Mouse (Mus musculus) Patski (cell line): Measurements from ENCODE around the gene Tcf7l2. TPM values are rescaled to one million over a fixed set of nuclear protein-coding genes. Genes with fewer than 3 reads are reported as not detected.

ENCODE experiments used
- ATAC-seq: fragments of 100-300 bp; one replicate; pipeline ENCODE4 v1.8.0; 2021
- CTCF ChIA-PET: fragments of 350-600 bp; sonication (Branson Sonifier 250); formaldehyde crosslinking; loops from one replicate; lab custom pipeline; 2022; ENCODE audit warnings: inconsistent platforms; lab: Charles Lee
- POLR2A ChIA-PET: fragments of 350-600 bp; sonication (Branson Sonifier 250); formaldehyde crosslinking; loops from one replicate; lab custom pipeline; 2022; ENCODE audit warnings: antibody characterized with exemption, inconsistent platforms; lab: Charles Lee
- DNase-seq: peaks from one replicate; pipeline ENCODE4 v3.0.0-alpha.2; 2011; ENCODE audit warnings: low read depth, low spot score
- H3K27me3 ChIP-seq: fragments of 371-371 bp; one replicate; pipeline ENCODE4 v1.5.1; 2021
- CTCF ChIP-seq: fragments of 100-300 bp; IDR thresholded peaks from one replicate; pipeline ENCODE4 v1.5.1; 2021
- in situ Hi-C: fragments of 300-500 bp; cut with MboI; formaldehyde crosslinking; loops from 3 replicates; pipeline ENCODE4 v1.11.1; 2018; ENCODE audit warnings: low pct_unique_long_range_greater_than_20kb, mixed read lengths
- polyA plus RNA-seq: library from polyadenylated mRNA; unstranded; gene quantifications from one replicate; pipeline ENCODE4 v1.2.3, GENCODE M21; 2021

Tcf7l2 gene
- polyA plus RNA-seq, 1 experiment from 2014 or later: 22.1 TPM

DNA sequence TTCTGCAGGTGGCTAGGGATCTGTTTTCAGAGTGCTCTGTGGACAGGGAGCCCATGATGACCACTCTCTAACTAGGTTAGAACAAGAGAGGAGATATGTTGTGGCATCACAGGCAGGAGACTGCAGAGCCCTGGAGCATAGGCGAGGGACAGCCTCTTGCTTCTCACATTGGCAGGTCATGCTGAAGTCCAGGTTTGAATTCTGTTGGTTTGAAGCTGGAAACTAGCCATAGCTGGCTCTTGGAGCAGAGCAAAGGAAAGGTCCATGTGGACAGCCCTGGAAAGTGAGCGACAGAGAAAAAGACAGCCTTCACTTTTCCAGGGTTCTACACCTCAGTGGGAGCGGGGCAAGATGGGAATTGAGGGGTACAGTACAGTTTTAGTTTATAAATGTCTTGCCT is 20.6 kb downstream of the Tcf7l2 start:
- ATAC-seq: no peak
- no peak for DNase-seq
- in situ Hi-C loops: no loop called here
- CTCF ChIA-PET: interaction anchor here (0.8 kb wide), 1 partner anchor 117 kb away, joined by 3 read pairs; no protein-coding TSS in a partner anchor
- H3K27me3 ChIP-seq: no peaks in the 10 kb centered on the region
- POLR2A ChIA-PET: no interaction called here
- TF ChIP-seq CTCF: no peak

DNA sequence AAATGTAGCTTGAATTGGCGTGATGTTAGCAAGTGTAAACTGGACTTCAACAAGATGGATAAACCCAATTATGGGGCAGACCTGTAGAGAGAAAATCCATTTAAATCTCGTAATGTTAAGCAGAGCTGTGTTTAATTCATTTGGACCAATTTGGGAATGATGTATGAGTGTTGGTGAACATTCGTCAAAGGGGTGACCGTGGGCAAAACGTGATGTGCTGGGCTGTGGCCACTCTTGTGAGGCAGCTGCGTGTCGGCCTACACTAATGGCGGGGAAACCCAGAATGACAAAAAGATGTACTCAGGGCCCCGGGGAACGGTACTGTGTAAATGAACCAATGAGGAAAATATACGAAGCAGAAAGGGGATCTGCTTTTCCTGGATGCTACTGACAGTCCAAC is 24.2 kb downstream of the Tcf7l2 start:
- ChIA-PET CTCF (interaction anchor here (1.5 kb wide), 1 partner anchor 10 kb away, joined by 6 read pairs; no protein-coding TSS in a partner anchor), POLR2A (no interaction called here)
- no peak for TF ChIP-seq CTCF
- H3K27me3 ChIP-seq: no peaks in the 10 kb centered on the region
- no peak for DNase-seq
- ATAC-seq: no peak
- in situ Hi-C loops: no loop called here

DNA sequence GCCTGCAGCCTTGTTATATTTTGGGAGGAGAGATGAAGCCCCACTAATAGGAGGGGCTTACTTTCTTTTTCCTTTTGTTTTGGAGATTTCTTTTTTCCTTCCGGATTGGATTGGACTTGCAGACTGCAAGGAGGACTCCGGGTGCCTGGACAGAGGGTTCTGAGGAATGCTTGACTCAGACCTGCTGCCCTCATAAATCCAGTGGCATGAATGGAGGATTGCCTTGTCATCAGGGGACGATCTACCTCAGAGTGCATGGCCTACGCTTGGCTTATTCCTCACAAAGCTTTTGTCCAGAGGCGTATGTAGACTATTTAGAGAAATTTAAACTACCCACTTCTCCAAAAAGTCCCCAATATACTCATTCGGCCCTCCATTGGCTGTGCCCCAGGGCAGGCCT is 25.5 kb downstream of the Tcf7l2 start:
- no peaks in the 10 kb centered on the region for H3K27me3 ChIP-seq
- ChIA-PET POLR2A (interaction anchor here (1.7 kb wide), 1 partner anchor 25 kb away, joined by 15 read pairs; the partner anchor contains the start of gene Tcf7l2), CTCF (interaction anchor here (1.3 to 1.4 kb wide), 3 partner anchors 8 to 70 kb away, joined by 3 read pairs; no protein-coding TSS in a partner anchor)
- ATAC-seq (peak; percentile 41), DNase-seq (no peak)
- TF ChIP-seq CTCF: no peak
- in situ Hi-C loops: no loop called here

DNA sequence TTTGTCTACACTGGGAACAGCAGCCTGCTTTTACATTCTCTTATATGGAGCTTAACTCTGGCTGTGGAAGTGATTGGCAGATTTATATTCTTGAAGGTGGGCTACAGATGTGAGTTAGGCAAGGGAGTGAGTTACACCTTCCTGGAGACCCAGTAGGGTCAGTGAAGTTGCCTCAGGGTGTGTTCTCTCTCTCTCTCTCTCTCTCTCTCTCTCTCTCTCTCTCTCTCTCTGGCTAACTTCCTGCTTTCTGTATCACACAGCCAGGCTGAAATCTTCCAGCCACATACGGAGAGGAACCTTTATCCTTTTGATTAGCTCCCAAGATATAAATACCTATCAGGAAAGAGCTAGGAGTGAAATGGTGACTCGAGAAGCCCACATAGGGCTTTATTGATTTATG is 26.0 kb downstream of the Tcf7l2 start:
- CTCF ChIA-PET: interaction anchor here (1.3 to 1.4 kb wide), 4 partner anchors 9 to 434 kb away, joined by 3 read pairs; no protein-coding TSS in a partner anchor
- DNase-seq (no peak), ATAC-seq (no peak)
- H3K27me3 ChIP-seq: no peaks in the 10 kb centered on the region
- no peak for TF ChIP-seq CTCF
- POLR2A ChIA-PET: interaction anchor here (1.1 to 1.7 kb wide), 2 partner anchors 23 to 25 kb away, joined by 6 to 15 read pairs; partner anchors contain the start of gene Tcf7l2
- in situ Hi-C loops: no loop called here

DNA sequence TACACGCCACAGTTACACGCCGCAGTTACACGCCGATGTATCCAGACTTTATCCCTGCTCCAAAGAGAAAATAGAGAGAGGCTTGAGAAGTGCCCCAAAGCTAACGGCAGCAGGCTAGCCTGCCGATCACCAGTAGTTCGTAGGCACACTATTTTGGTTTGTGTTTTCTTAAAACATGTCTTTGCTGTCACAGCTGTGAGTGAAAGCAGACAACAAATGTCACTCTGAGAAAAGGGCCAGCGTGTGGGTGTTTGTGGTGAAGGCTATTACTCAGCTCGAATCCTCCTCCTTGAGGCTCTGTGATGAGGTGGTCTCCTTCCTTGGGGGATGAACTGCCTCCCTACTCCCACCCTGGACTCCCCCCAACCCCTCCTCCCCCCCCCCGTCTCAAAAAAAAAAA is 26.6 kb downstream of the Tcf7l2 start:
- no peak for TF ChIP-seq CTCF
- ChIA-PET CTCF (interaction anchor here (1.3 to 1.4 kb wide), 3 partner anchors 9 to 433 kb away, joined by 3 read pairs; no protein-coding TSS in a partner anchor), POLR2A (interaction anchor here (0.6 to 1.7 kb wide), 3 partner anchors 24 to 92 kb away, joined by 4 to 15 read pairs (median 6); partner anchors contain the start of gene Tcf7l2)
- no peak for DNase-seq
- ATAC-seq: no peak
- in situ Hi-C loops: no loop called here
- H3K27me3 ChIP-seq: no peaks in the 10 kb centered on the region

DNA sequence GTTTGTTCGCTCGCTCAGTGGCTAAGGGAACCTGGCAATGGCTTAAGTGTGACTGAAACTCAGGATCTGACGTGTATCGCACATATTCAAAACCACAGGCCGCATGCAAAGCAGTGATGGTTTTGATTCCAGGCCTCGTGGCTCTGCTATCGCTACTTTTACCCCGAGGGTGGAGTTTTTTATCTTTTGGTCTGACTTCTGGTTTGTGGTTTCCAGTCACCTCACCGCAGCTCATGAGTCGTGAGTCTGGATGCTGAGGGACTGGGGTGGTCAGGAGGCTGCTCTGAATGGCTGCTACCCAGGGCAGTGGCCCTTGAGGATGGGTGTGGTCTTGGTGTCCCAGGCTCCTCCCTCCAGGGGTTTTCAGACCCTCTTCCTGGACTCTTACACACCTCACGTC is 27.3 kb downstream of the Tcf7l2 start:
- H3K27me3 ChIP-seq: no peaks in the 10 kb centered on the region
- in situ Hi-C loops: no loop called here
- TF ChIP-seq CTCF: no peak
- ChIA-PET POLR2A (interaction anchor here (1.7 kb wide), 1 partner anchor 27 kb away, joined by 15 read pairs; the partner anchor contains the start of gene Tcf7l2), CTCF (interaction anchor here (1.3 kb wide), 1 partner anchor 432 kb away, joined by 3 read pairs; no protein-coding TSS in a partner anchor)
- no peak for ATAC-seq
- no peak for DNase-seq

DNA sequence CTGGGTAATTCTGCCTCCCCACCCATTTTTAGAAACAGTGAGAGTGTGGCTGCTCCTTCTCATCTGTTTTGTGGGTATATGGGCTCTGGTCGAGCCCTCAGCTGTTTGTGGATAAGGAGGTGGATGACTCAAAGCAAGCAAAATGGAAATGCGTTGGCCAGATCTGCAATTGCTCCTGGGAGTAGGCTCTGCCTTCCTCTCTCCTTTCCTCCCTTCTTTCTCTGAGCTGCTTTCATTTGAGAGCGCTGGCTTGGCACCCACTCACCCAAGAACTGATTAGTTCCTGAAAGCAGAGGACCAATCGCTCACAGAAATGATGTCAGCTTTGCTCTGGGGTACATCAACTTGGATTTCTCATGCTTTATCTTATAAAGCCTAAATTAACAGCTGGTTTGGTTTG is 32.7 kb downstream of the Tcf7l2 start:
- no peak for DNase-seq
- ATAC-seq: no peak
- ChIA-PET CTCF (no interaction called here), POLR2A (no interaction called here)
- no peaks in the 10 kb centered on the region for H3K27me3 ChIP-seq
- in situ Hi-C loops: no loop called here
- no peak for TF ChIP-seq CTCF

DNA sequence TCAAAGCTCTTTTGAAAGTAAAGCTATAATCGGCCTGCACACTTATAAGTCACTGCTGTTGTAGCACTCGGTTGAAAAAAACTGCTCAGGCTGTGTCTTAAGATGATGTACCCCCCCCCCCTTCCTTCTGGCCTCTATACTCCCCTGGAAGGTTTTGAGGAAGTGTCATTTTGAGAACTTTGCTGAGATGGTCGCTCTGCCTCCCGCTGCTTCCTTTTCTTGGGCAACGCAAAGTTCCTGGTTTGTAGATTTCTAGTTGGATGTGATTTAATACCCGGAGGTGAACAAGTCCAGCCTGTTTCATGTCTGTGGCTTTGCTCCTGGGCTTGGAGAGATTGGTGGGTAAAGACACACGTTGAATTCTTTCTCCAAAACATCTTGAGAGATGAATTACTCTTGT is 33.2 kb downstream of the Tcf7l2 start:
- ATAC-seq: no peak
- ChIA-PET POLR2A (no interaction called here), CTCF (no interaction called here)
- TF ChIP-seq CTCF: no peak
- no peak for DNase-seq
- in situ Hi-C loops: no loop called here
- no peaks in the 10 kb centered on the region for H3K27me3 ChIP-seq

DNA sequence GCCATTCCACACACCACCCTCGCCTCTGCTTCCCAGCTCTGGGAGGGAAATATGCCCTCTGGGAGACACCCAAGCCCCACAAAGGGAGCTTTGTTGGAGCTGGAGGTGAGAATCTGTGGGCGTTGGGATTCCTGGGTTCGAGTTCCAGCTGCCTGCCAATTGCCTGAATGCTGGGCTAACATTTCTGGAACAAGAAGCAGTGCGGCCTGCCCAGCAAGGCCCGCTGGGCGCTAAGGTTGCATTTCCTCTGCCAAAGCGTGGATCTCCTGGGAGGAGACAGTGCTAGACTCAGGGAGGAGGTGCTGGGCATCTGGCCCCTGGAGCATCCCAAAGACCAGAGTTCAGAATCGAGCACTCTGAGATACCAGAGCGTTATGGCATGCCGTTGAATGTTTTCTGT is 38.3 kb downstream of the Tcf7l2 start:
- ATAC-seq (no peak), DNase-seq (no peak)
- ChIA-PET POLR2A (no interaction called here), CTCF (no interaction called here)
- in situ Hi-C loops: no loop called here
- TF ChIP-seq CTCF: no peak
- no peaks in the 10 kb centered on the region for H3K27me3 ChIP-seq

DNA sequence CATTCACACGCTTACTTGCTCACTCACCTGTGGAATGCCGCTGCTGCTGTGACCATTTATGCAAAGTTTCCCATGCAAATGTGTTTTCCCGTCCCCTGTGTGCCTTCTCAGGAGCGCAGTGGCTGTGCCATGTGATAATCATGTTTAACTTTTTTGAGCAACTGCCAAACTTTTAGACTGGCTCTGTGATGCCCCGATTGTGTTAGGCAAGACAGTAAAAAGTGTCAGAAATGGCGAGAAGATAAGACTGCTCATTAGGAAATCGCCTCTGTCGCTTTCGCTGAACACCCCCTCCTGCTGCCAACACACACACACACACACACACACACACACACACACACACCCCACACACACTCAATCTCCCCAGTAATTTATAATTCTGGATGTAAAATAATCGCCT is 39.5 kb downstream of the Tcf7l2 start:
- in situ Hi-C loops: no loop called here
- ATAC-seq: no peak
- no peak for TF ChIP-seq CTCF
- no peak for DNase-seq
- no peaks in the 10 kb centered on the region for H3K27me3 ChIP-seq
- ChIA-PET CTCF (no interaction called here), POLR2A (no interaction called here)

DNA sequence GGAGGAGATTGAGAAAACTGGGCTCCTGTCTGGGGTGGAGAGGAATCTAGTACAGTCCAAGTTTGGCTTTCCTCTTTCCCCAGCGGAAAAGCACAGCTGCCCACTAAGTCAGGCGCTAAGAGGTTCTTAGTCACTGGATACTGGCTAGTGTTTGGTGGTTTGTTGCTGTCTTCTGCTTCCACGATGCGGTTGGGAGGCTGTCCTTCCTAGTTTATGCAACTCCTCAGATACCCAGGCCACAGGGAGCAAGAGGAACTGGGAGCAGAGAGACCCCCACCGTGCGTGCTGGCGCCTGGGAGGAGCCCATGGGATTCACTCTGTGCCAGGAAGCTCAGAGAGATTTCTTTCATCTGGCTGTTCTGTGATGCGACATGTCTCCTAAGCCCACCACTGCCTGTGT is 40.1 kb downstream of the Tcf7l2 start:
- no peaks in the 10 kb centered on the region for H3K27me3 ChIP-seq
- in situ Hi-C loops: no loop called here

More for the DNA sequence above, 40.1 kb downstream of the Tcf7l2 start:
- ChIA-PET CTCF (interaction anchor here (1.2 to 1.6 kb wide), 2 partner anchors 12 to 17 kb away, joined by 3 read pairs; no protein-coding TSS in a partner anchor), POLR2A (no interaction called here)
- no peak for DNase-seq
- no peak for ATAC-seq
- TF ChIP-seq CTCF: no peak
